Mouse (Mus musculus) B cell, adult 67 days (primary cell): ENCODE data around the gene Polr3h. TPM values are rescaled to one million over a fixed set of nuclear protein-coding genes. Genes with fewer than 3 reads are reported as not detected.

Experiments used
- total RNA-seq, 2 experiments: library from RNA; stranded (reverse); gene quantifications; 4 replicates each; pipeline ENCODE4 v1.2.4; 2023

Polr3h gene
- 10 to 100 TPM; 22.9 to 23.7 TPM for total RNA-seq

DNA sequence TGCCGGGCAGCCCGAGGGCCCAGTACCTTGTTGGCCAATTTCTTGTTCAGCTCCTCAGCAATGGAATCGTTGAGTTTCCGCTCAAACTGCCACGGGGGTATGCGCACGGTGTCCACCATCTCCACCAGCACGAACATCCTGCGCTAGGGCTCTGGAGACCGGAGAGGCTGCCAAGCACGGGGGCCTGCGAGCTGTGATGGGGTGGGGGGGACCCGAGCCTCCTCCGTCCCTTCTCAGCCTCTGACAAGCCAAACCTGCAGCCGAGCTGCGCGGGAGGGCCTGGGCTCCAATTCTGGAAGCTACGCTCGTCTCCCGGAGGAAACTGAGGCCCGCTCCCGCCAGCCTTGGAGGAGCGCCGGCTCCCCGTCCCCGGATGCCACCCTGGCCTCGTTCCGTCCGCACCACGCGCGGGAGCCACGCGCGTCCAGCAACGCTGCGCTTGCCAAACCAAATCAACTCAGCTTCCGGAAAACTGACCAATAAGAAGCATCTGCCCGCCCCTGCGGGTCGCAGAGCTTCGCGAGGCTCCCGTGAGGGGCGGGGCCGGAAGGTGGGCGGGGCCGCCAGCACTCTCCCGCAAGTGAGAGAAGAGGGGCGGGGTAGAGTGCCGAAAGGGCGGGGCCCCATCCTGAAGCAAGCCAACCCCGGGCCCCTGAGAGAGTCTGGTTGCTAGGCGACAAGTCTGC lies at the start of gene Polr3h:
Gene Polr3h (minus strand): TSS at position 481 of the 686 bp plus-strand sequence.

GRCm38 (mm10) chr15:81960171-81961077 lies 34.4 kb upstream of the Polr3h start, which contains the start of gene Pmm1:
Gene Pmm1, minus strand, starts transcription at chr15:81960930.

DNA sequence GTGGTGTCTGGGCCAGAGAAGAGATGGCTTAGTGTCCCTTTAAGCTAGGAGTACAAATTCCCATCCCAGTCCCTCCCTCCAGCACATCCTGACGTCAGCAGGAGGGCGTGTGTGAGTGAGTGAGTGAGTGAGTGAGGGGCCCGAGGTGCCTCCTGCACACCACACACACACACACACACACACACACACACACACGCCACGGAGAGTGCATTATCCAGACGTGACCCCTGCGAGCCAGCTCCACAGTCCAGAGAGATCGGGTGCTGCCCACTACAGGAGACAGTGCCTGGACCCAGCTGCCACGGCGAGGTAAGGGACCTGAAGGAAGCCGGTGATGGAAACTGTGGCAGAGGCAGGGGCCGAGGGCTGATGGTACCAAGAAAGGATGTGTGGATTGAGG lies 10.6 kb upstream of the Polr3h start, which contains the start of gene Csdc2:
Gene Csdc2 (plus strand): TSS at position 81 of the 400 bp plus-strand sequence.

DNA sequence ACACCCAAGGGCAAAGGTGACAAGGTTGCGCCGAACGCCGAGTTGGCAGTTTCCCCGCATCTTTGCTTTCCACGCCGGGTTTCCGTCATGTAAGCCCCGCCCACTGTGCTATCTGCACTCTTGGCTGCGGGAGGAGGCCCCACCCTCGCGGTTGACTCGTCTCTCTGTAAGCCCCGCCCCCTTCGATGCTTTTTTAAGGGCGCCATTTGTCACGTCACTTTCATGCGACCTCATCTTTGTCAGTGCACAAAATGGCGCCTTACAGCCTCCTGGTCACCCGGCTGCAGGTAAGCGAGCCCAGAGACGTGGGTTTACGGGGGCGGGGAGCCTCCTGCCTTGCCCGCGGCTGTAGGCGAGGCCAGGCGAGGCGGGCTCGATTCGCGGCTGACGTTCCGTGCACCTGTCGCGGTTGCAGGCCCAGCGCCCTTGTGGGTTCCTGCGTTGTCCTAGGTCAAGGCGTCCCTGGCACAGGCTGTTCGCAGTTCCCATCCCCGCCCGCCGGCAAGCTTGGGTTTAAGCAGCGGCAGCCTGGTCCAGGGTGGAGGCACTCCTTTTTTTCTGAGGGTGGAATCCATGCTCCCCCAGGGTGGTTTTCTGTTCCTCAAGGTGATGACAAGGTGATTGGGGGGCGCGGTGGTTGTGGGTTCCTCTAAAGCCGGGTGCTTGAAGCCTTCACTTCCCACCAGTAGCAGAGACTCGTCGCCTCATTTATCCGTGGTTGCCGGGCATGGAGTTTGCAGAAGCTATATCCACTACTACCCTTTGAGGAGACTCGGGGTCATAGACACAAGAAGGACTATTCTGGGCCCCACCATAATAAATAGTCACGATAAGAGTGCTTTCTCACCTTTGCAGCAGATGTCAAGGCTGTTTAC lies 53.5 kb downstream of the Polr3h start, which contains the start of gene Aco2:
Gene Aco2 (plus strand): TSS at position 48 of the 875 bp plus-strand sequence.

GRCm38 (mm10) chr15:81871604-81872261 lies 54.3 kb downstream of the Polr3h start, which contains the start of gene Phf5a:
Gene Phf5a, minus strand, starts transcription at chr15:81871911.

DNA sequence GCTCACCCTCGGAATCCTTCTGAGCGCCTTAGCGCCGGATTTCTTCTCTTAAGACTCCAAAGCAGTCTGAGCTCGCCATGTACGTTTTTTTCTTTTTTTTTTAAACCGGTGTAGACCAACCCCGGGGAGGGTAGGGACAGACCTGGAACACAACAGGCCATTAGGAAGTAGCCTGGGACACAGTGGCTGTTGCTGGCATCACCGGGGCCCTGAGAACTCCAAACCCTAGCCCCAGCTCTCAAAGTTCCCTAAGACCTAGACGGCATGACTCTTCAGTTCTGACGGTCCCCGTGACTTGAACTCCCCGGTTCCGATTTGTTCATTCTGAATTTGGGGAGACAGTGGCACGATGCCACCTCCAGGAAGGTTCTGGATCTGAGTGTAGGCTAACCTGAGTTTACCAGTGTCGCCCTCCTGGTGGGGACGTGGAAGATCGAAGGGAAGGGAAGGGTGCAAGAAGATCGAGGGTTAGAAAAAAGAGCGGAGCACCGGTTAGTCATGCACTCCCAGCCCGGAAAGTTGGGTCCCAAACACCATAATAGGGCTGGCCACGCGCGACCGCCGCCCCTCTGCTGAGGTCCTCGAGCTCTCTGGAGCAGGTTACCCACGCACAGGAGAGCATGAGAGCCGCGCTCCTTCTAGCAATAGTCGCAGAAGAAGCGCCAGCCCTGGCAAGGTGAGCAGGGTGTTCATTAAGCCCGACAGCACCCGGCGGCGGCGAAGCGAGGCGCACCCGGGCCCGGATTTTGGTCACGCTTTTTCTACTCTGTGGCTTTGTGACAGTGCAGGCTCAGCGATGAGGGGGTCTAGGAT lies 67.3 kb downstream of the Polr3h start, which contains the start of gene Tob2:
Gene Tob2 (minus strand): TSS at position 280 of the 813 bp plus-strand sequence.

Other genes with a start within 250 kb of the Polr3h start
- not detected for gene Chadl, start 229.0 kb downstream of the Polr3h start, total RNA-seq
- 10 to 100 TPM; 40.0 to 42.6 TPM for gene Zc3h7b, start 181.2 kb downstream of the Polr3h start, total RNA-seq
- gene Rangap1, start 180.7 kb downstream of the Polr3h start, total RNA-seq = 10 to 100 TPM; 67.0 to 80.9 TPM
- gene Tef, start 123.8 kb downstream of the Polr3h start, total RNA-seq = 10 to 100 TPM; 38.6 to 45.3 TPM
- gene Tob2, start 67.4 kb downstream of the Polr3h start, total RNA-seq = 100 to 1,000 TPM; 114 to 123 TPM
- gene Phf5a, start 54.3 kb downstream of the Polr3h start, total RNA-seq = 10 to 100 TPM; 62.7 to 66.9 TPM
- gene Aco2, start 53.9 kb downstream of the Polr3h start, total RNA-seq = 100 to 1,000 TPM; 144 to 153 TPM
- under 1 TPM; 0.15 TPM for gene Csdc2, start 10.5 kb upstream of the Polr3h start, total RNA-seq
- 10 to 100 TPM; 20.5 to 22.3 TPM for gene Pmm1, start 34.7 kb upstream of the Polr3h start, total RNA-seq
- not detected for gene 1700029P11Rik, start 54.3 kb upstream of the Polr3h start, total RNA-seq
- gene Xrcc6, start 61.6 kb upstream of the Polr3h start, total RNA-seq = 10 to 100 TPM; 36.6 to 36.9 TPM
- 10 to 100 TPM; 26.1 to 31.1 TPM for gene Desi1, start 107.6 kb upstream of the Polr3h start, total RNA-seq
- gene Snu13, start 121.4 kb upstream of the Polr3h start, total RNA-seq = 100 to 1,000 TPM; 102 to 122 TPM
- gene 4930407I10Rik, start 132.9 kb upstream of the Polr3h start, total RNA-seq = not detected
- not detected for gene Mei1, start 143.8 kb upstream of the Polr3h start, total RNA-seq
- 10 to 100 TPM; 57.8 to 66.3 TPM for gene Ccdc134, start 201.7 kb upstream of the Polr3h start, total RNA-seq
- gene Srebf2, start 220.9 kb upstream of the Polr3h start, total RNA-seq = 100 to 1,000 TPM; 225 to 242 TPM